Mouse (Mus musculus) hindbrain, embryonic 15.5 days (tissue): Measurements from ENCODE around the gene Erc2. TPM values are rescaled to one million over a fixed set of nuclear protein-coding genes. Genes with fewer than 3 reads are reported as not detected.

ENCODE experiments used
- ATAC-seq: fragments of 200-750 bp; cut with Nextera tagmentation; 2 replicates; pipeline ENCODE4 v1.8.0; 2017; ENCODE audit warnings: low read depth, moderate number of reproducible peaks, moderate TSS enrichment; ENCODE audit not compliant: low FRiP score
- H3K27ac ChIP-seq: fragments of 300-500 bp; sonication (generic); replicated peaks from 2 replicates; pipeline ENCODE4 v1.5.1; 2015; ENCODE audit warnings: mild to moderate bottlenecking, inconsistent platforms
- H3K27me3 ChIP-seq: fragments of 300-500 bp; sonication (generic); 2 replicates; pipeline ENCODE4 v1.6.1; 2015; ENCODE audit warnings: control low read depth, inconsistent platforms
- H3K36me3 ChIP-seq: fragments of 300-500 bp; sonication (generic); 2 replicates; pipeline ENCODE4 v1.6.1; 2015; ENCODE audit warnings: control low read depth, inconsistent platforms
- H3K4me1 ChIP-seq: fragments of 300-500 bp; sonication (generic); replicated peaks from 2 replicates; pipeline ENCODE4 v1.6.1; 2015; ENCODE audit warnings: control low read depth, inconsistent platforms
- H3K4me2 ChIP-seq: fragments of 300-500 bp; sonication (generic); 2 replicates; pipeline ENCODE4 v1.6.1; 2015; ENCODE audit warnings: moderate library complexity, mild to moderate bottlenecking, inconsistent platforms
- H3K4me3 ChIP-seq: fragments of 300-500 bp; sonication (generic); 2 replicates; pipeline ENCODE4 v1.5.1; 2015; ENCODE audit warnings: mild to moderate bottlenecking, inconsistent platforms
- H3K9ac ChIP-seq: fragments of 300-500 bp; sonication (generic); 2 replicates; pipeline ENCODE4 v1.6.1; 2015; ENCODE audit warnings: inconsistent platforms
- H3K9me3 ChIP-seq: fragments of 300-500 bp; sonication (generic); 2 replicates; pipeline ENCODE4 v1.6.1; 2016; ENCODE audit warnings: control low read depth, inconsistent platforms
- WGBS: fragments of 180-500 bp; shearing (Covaris S2); methylation state at CpG from one replicate; pipeline ENCODE4 v1.1.7; 2015; 5-methylcytosine and 5-hydroxymethylcytosine counted together
- polyA plus RNA-seq: library from polyadenylated mRNA; unstranded; fragments of >200 nt; fragmentation: Nextera tagmentation; extraction: Ambion mirVana; gene quantifications from 2 replicates; pipeline ENCODE4 v1.2.1, GENCODE M21; 2015

Gene Erc2
- polyA plus RNA-seq, 1 experiment from 2014 or later, result 76.4 TPM

DNA sequence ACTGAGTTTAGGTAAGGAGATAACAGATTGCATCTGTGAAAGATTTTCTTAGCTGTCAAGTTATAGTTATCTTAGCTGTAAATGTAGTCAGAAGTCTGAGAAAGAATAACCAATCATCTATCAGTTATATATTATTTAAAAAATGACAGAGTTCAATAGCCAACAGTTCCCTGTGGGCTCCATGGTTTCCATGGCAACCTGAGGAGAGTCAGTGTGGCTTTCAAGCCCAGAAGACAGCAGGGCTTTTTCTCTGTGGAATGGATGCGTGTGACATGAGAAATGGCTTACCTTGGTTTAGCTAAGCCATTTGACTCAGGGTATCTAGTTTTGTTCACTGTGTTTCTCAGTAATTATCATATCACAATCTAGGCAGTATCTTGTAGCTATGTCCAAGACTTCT is 117.2 kb downstream of the Erc2 start:
- ATAC-seq, result no peak
- Histone ChIP-seq H3K4me1 (peaks cover 13% of the 10 kb centered on the region; the same call in 1 of the 2 replicates), H3K4me3 (no peak overlapping the region), H3K9ac (no peak overlapping the region), H3K27me3 (no peaks in the 10 kb centered on the region), H3K27ac (no peak overlapping the region), H3K36me3 (no peaks in the 10 kb centered on the region), H3K4me2 (no peak overlapping the region), H3K9me3 (no peaks in the 10 kb centered on the region)
- WGBS, result 15% methylated on average over 1 of the region's 1 CpGs

DNA sequence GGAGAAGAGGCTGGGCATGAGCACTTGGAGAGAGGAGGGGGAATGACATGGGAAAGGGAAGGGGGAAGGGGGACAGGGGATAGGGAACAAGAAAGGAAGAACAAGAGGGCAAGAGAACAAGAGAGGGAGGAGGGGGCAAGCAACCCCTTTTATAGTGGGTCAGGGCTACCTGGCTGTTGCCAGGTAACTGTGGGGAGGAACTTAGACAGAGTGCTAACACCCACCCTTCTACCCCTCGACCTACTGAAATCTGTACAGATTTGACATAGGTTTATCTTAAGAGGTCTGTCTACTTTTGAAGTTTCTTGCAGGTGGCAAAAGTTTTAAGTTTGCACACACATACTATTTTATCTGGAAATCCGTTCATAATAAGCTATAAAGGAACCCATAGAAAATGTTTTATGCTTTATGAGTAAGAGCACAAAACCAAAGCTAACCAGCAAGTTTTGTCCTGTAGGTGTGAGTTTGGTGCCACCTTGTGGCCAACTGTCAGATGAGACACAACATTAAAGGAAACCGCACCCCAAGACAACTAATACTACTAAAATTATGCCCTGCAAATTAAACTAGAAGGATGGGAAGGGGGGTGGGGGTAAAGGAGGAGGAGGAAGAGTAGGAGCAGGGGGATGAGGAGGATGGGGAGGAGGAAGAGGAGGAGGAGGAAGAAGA is 119.2 kb downstream of the Erc2 start:
- 24% methylated on average over 3 of the region's 3 CpGs for WGBS
- ATAC-seq, result peak; percentile 52; the same call in 1 of the 2 replicates
- H3K9ac ChIP-seq, result no peak overlapping the region
- H3K9me3 ChIP-seq, result no peaks in the 10 kb centered on the region
- no peak overlapping the region for H3K4me3 ChIP-seq
- H3K4me2 ChIP-seq, result no peak overlapping the region
- H3K27me3 ChIP-seq, result no peaks in the 10 kb centered on the region
- H3K36me3 ChIP-seq, result peaks cover 4% of the 10 kb centered on the region
- peaks cover 13% of the 10 kb centered on the region; the same call in 1 of the 2 replicates for H3K4me1 ChIP-seq
- no peak overlapping the region for H3K27ac ChIP-seq

GRCm38 (mm10) chr14:27754340-27754739 is 132.1 kb downstream of the Erc2 start:
- Histone ChIP-seq H3K27me3 (no peaks in the 10 kb centered on the region), H3K27ac (no peak overlapping the region), H3K36me3 (no peaks in the 10 kb centered on the region), H3K4me3 (no peak overlapping the region), H3K9ac (no peak overlapping the region), H3K9me3 (no peaks in the 10 kb centered on the region), H3K4me2 (no peak overlapping the region), H3K4me1 (no peaks in the 10 kb centered on the region)
- no peak for ATAC-seq
- 79% methylated on average over 1 of the region's 1 CpGs for whole genome bisulfite sequencing

DNA sequence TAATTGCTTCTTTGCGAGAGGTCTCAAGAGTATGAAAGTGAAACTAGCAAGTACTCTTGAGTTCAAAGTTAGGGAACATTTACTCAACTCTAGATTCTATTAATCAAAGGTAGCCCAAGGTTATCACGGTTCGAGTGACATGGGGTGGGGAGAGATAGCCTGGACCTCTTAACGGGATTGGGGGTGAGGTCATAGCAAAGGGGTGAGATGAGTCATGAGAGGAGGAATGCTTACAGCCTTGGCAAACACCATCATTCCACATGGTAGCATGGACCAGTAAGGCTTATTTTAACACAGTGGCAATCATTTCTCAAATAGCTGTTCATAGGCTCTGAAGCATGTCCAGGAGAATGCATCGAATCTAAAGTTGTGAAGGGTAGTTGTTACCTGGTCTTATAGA is 134.7 kb downstream of the Erc2 start:
- Histone ChIP-seq H3K36me3 (no peaks in the 10 kb centered on the region), H3K4me3 (no peak overlapping the region), H3K27me3 (no peaks in the 10 kb centered on the region), H3K4me2 (no peak overlapping the region), H3K9ac (no peak overlapping the region), H3K27ac (no peak overlapping the region), H3K9me3 (no peaks in the 10 kb centered on the region), H3K4me1 (no peaks in the 10 kb centered on the region)
- no peak for ATAC-seq
- WGBS, result 90% methylated on average over 5 of the region's 5 CpGs

DNA sequence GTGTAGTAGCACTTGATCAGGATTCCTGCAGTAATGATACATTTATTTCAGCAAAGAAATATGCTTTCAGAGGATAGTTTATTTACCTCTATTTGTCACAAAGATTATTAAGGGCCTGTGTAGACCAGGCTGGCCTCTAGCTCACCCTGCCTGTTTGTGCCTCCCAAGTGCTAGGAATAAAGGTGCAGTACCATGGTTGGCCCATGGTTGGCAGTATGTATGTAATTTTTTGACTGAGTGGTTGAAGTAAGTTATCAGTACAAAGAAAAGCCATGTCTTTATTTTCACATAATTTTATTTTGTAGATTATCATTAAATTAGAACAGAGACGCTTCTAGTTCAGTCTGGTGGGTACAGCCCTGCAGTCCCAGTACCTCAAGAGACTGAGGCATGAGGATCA is 136.0 kb downstream of the Erc2 start:
- 78% methylated on average over 1 of the region's 1 CpGs for WGBS
- H3K27me3 ChIP-seq, result no peaks in the 10 kb centered on the region
- H3K9ac ChIP-seq, result no peak overlapping the region
- no peak overlapping the region for H3K4me3 ChIP-seq
- no peak overlapping the region for H3K4me2 ChIP-seq
- H3K36me3 ChIP-seq, result no peaks in the 10 kb centered on the region
- no peak overlapping the region for H3K27ac ChIP-seq
- ATAC-seq, result no peak
- no peaks in the 10 kb centered on the region for H3K9me3 ChIP-seq
- H3K4me1 ChIP-seq, result no peaks in the 10 kb centered on the region

GRCm38 (mm10) chr14:27759069-27759628 is 136.9 kb downstream of the Erc2 start:
- no peak overlapping the region for H3K4me2 ChIP-seq
- no peaks in the 10 kb centered on the region for H3K27me3 ChIP-seq
- no peaks in the 10 kb centered on the region for H3K4me1 ChIP-seq
- no peak overlapping the region for H3K4me3 ChIP-seq
- H3K9ac ChIP-seq, result no peak overlapping the region
- no peaks in the 10 kb centered on the region for H3K36me3 ChIP-seq
- ATAC-seq, result no peak
- 95% methylated on average over 6 of the region's 6 CpGs for WGBS
- H3K27ac ChIP-seq, result no peak overlapping the region
- no peaks in the 10 kb centered on the region for H3K9me3 ChIP-seq

DNA sequence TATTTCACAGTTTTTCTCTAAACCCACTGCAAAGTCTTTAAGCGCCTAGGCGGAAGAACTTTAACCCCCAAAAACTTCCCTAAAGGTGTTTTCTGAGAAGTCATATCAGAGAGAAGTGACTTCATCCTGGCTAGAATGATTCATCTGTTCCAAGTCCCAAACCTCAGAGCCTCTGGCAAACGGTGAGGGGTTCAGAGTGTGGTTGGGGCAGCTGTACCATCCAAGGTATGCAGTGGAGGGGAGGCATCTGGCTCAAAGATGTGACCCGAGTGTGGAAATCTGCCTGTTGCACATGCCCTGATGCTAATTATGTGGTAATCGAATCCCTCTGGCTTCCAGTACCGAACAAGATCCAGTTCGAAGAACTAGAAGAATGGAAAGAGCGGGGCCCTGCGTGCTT is 137.8 kb downstream of the Erc2 start:
- no peaks in the 10 kb centered on the region for H3K9me3 ChIP-seq
- H3K4me3 ChIP-seq, result no peak overlapping the region
- no peaks in the 10 kb centered on the region for H3K36me3 ChIP-seq
- no peak for ATAC-seq
- 92% methylated on average over 9 of the region's 9 CpGs for WGBS
- H3K27ac ChIP-seq, result no peak overlapping the region
- H3K27me3 ChIP-seq, result no peaks in the 10 kb centered on the region
- no peak overlapping the region for H3K9ac ChIP-seq
- no peaks in the 10 kb centered on the region for H3K4me1 ChIP-seq
- H3K4me2 ChIP-seq, result no peak overlapping the region

DNA sequence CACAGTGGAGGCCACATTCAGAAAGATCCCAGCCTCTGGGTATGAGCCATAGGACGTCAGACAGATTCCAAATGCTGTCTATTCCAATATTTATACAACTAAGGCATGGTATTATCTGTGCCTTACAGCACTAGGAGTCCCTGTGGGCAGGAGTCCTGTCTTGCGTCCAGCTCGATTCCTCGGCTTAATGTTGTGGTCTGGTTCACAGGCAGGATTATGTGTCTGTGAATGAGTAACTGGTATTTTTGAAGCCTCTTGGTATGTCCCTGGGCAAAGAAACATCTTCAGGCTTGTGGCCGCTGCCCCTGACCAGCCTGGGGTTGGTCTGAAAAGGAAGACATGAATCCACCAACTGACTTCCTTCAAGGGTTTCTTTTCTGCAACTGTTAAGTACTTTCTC is 153.1 kb downstream of the Erc2 start:
- WGBS, result 67% methylated on average over 5 of the region's 5 CpGs
- H3K27ac ChIP-seq, result no peak overlapping the region
- no peak overlapping the region for H3K4me3 ChIP-seq

DNA sequence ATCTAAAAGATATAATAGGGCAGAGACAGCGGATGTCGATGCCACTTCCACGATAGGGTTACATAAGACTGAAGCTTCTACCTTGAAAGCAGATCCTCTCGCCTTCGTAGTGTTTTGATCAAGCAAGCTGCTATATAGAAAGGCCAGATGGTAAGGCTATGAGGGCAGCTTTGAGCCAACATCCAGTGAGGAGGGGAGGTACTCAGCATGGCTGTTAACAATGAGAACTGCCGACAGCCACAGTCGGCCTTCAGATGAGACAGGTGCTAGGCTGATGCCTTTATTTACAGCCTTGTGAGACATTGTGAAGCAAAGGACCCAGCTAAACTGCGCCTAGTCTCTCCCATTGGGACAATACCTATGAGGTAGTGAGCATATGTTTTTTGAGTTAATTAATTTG is 156.3 kb downstream of the Erc2 start:
- Histone ChIP-seq H3K27me3 (no peaks in the 10 kb centered on the region), H3K9me3 (no peaks in the 10 kb centered on the region), H3K36me3 (no peaks in the 10 kb centered on the region), H3K9ac (no peak overlapping the region), H3K4me1 (no peaks in the 10 kb centered on the region), H3K4me3 (no peak overlapping the region), H3K27ac (no peak overlapping the region), H3K4me2 (no peak overlapping the region)
- ATAC-seq, result no peak
- 68% methylated on average over 8 of the region's 8 CpGs for WGBS

More for the DNA sequence above, 153.1 kb downstream of the Erc2 start:
- Histone ChIP-seq H3K9ac (no peak overlapping the region), H3K9me3 (no peaks in the 10 kb centered on the region), H3K36me3 (no peaks in the 10 kb centered on the region), H3K4me1 (no peaks in the 10 kb centered on the region), H3K4me2 (no peak overlapping the region), H3K27me3 (no peaks in the 10 kb centered on the region)
- no peak for ATAC-seq

DNA sequence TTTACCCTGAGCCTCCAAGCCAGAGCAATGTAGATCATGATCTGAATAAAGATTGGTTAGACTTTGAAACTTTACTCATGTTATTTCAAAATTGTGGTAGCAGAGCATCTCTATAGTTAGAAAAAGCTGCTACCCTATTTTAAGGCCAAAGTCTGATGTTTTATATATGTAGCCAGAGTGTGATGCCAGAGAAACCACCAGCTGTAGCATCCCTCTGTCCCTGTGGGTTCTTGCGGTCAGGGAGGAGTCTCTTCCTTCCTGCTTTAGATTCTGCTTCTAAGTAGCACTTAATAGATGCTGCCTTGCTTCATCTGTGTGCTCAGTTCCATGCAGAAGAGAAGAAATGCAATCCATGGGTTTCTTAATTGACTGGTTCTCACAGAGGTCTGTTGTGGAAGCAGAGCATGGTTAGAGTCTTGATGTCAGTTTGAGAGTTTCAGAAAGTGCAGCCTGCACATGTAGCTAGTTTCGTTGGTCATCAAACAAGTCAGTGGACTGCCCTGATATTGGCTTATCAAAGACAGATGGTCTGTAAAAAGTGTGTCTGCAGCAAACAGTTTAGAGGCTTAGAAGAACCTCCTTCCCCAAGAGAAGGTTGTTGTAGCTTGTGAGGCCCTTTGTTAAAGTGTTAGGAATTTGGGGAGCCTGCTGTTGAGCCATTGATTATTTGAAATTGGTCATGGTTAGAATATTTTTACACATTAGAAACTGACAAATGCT is 156.9 kb downstream of the Erc2 start:
- H3K4me2 ChIP-seq, result no peak overlapping the region

DNA sequence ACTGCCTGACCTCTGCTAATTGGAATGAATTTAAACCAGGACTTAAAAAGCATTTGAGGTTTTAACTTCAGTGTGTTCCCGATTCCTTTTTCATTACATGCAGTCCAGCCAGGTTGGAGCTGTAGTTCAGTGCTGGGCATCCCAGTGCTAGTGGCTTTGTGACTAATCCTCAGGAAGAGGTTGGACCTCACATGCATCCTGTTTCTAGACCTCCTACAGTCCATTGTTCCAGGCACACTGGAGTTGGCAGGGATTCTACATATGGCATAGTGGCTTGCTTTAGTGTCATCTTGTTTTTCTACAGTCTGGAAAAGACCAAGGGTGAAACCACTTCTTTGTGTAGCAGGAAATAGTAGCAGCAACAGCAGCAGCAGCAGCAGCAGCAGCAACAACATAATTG is 159.0 kb downstream of the Erc2 start:
- H3K4me2 ChIP-seq, result no peak overlapping the region
- no peaks in the 10 kb centered on the region for H3K27me3 ChIP-seq
- H3K9ac ChIP-seq, result no peak overlapping the region
- WGBS, result 73% methylated on average over 1 of the region's 1 CpGs
- no peaks in the 10 kb centered on the region for H3K4me1 ChIP-seq
- H3K4me3 ChIP-seq, result no peak overlapping the region
- H3K36me3 ChIP-seq, result no peaks in the 10 kb centered on the region
- H3K9me3 ChIP-seq, result no peaks in the 10 kb centered on the region
- ATAC-seq, result no peak
- H3K27ac ChIP-seq, result no peak overlapping the region

More for the DNA sequence above, 156.9 kb downstream of the Erc2 start:
- ATAC-seq, result no peak
- Histone ChIP-seq H3K4me3 (no peak overlapping the region), H3K27me3 (no peaks in the 10 kb centered on the region), H3K27ac (no peak overlapping the region), H3K4me1 (no peaks in the 10 kb centered on the region), H3K9ac (no peak overlapping the region), H3K36me3 (no peaks in the 10 kb centered on the region), H3K9me3 (no peaks in the 10 kb centered on the region)
- WGBS, result 90% methylated on average over 2 of the region's 2 CpGs

- Histone ChIP-seq H3K27ac (no peak overlapping the region), H3K36me3 (no peaks in the 10 kb centered on the region), H3K4me3 (no peak overlapping the region), H3K27me3 (no peaks in the 10 kb centered on the region), H3K9ac (no peak overlapping the region), H3K4me2 (no peak overlapping the region), H3K9me3 (no peaks in the 10 kb centered on the region), H3K4me1 (no peaks in the 10 kb centered on the region)
- ATAC-seq, result no peak
- WGBS, result 91% methylated on average over 4 of the region's 4 CpGs
These were observed 162.6 kb downstream of the Erc2 start for GRCm38 (mm10) chr14:27784826-27785225.
